Mouse (Mus musculus): Measurements from ENCODE around the gene 1700020L24Rik. TPM values are rescaled to one million over a fixed set of nuclear protein-coding genes. Genes with fewer than 3 reads are reported as not detected.

Gene 1700020L24Rik
- polyA plus RNA-seq, 1 experiment from 2014 or later = 0.22 TPM

DNA sequence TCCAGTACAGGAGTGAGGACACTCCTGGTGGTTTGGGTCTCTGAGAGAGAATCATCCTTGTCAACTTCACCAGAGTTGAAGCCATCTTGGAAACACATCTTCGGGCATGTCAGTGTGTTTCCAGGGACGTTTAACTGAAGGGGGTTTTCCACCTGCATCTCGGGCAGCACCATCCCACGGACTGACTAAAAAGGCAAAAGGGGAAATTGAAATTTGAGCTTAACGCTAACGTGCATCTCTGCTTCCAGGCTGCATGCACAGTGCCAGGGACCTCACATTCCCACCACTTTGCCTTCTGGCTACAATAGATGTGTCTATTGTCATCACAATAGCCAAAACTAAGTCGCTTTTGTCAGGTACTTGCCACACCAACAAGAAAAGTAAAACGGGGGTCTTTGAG lies 29.2 kb upstream of the 1700020L24Rik start:
- H3K27me3 ChIP-seq (ENCODE audit: insufficient read depth, low read length) = no peaks in the 10 kb centered on the region
- DNase-seq (ENCODE audit: low spot score) = no peak
- H3K4me3 ChIP-seq (replicated peaks; ENCODE audit: low read depth, low read length) = no peak overlapping the region
- TF ChIP-seq CTCF (IDR thresholded peaks at IDR 0.05; ENCODE audit: low read depth) = no peak
- H3K9ac ChIP-seq (ENCODE audit: low read depth, low read length) = no peak overlapping the region
- no peak for ATAC-seq (replicated peaks; ENCODE audit: low FRiP score, low read depth)
- no peaks in the 10 kb centered on the region for H3K9me3 ChIP-seq (replicated peaks; ENCODE audit: low read length)
- H3K4me2 ChIP-seq (ENCODE audit: low read length) = no peak overlapping the region
- H3K4me1 ChIP-seq (replicated peaks; ENCODE audit: insufficient read depth, low read length) = peaks cover 4% of the 10 kb centered on the region
- no peak overlapping the region for H3K27ac ChIP-seq
- H3K36me3 ChIP-seq (ENCODE audit: insufficient read depth, low read length) = peaks cover under 1% of the 10 kb centered on the region; the same call in 1 of the 2 replicates
- WGBS = 31% methylated on average over 8 of the region's 8 CpGs

DNA sequence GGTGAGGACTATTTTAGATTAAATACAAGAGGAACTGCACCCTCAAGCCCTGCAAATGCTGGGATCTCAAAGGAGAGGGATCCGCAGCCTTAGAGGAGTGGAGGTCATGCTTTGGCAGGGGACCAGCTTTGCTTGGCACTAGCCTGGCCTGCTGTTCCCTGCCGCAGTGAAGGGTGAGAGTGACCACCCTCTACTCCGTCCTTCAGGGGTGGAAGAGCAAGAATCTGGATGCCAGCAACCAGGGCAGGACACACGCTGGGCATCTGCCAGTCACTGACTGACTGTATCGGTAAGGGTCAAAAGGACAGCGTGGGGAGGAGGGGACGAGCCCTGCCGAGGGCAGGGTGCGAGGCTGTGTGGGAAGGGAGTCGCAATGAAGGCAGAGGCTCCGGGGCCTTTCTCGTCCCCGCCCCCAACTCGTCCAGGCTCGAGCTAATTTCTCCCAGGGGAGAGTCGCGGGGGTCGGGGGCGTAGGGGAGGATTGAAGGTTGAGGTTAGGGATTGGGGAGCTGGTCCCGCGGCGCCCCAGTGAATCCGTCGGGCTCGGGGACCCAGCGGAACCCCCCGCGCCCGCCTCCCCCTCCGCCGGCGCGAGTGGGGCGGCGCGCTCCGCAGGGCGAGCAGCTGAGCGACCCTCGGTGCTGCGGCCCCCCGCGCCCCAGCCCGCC lies 28.3 kb upstream of the 1700020L24Rik start, which contains the start of gene Rasl10b:
Rasl10b (plus strand) TSS at position 51 of the 668 bp plus-strand sequence.
- Histone ChIP-seq H3K4me3 (replicated peaks; ENCODE audit: low read depth, low read length) (peak within 1 kb of the TSS; percentile 77), H3K4me2 (ENCODE audit: low read length) (peak within 1 kb of the TSS; percentile 100), H3K27me3 (ENCODE audit: insufficient read depth, low read length) (no peaks in the 10 kb centered on the region), H3K36me3 (ENCODE audit: insufficient read depth, low read length) (no peaks in the 10 kb centered on the region), H3K9ac (ENCODE audit: low read depth, low read length) (peak within 1 kb of the TSS; percentile 60), H3K4me1 (replicated peaks; ENCODE audit: insufficient read depth, low read length) (peaks cover 4% of the 10 kb centered on the region), H3K27ac (no peak within 1 kb of the TSS), H3K9me3 (replicated peaks; ENCODE audit: low read length) (no peaks in the 10 kb centered on the region)
- WGBS = 2% methylated on average over 20 of the region's 44 CpGs
- DNase-seq (ENCODE audit: low spot score) (peak; percentile 16), ATAC-seq (replicated peaks; ENCODE audit: low FRiP score, low read depth) (peak; percentile 43)
- no peak for TF ChIP-seq CTCF (IDR thresholded peaks at IDR 0.05; ENCODE audit: low read depth)

DNA sequence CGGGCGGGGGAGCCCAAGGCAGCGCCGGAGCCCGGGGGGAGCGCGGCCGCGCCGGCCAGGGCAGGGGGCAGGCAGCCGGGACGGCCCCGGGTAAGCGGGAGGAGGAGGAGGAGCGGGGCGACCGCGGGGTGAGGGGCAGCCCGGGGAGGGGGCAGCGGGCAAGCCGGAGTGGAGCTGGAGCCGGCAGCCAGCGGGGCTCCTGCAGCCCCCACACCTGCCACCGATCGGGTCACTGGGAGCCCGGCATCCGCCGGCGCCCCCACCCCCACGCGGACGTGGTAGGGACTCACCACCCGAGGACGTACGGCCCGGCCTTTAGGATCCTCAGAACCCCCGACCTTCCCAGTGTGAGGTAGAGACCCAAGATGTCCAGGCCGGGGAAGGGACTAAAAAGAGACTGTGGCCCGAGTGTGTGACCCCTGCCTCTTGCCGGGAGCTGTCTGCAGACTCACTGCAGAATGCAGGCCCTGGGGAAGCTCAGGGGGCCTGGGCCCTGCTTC lies 27.6 kb upstream of the 1700020L24Rik start:
- TF ChIP-seq CTCF (IDR thresholded peaks at IDR 0.05; ENCODE audit: low read depth) = no peak
- 3% methylated on average over 26 of the region's 40 CpGs for WGBS
- Histone ChIP-seq H3K4me1 (replicated peaks; ENCODE audit: insufficient read depth, low read length) (peaks cover 4% of the 10 kb centered on the region), H3K4me3 (replicated peaks; ENCODE audit: low read depth, low read length) (peak overlapping the region; percentile 77), H3K36me3 (ENCODE audit: insufficient read depth, low read length) (no peaks in the 10 kb centered on the region), H3K9me3 (replicated peaks; ENCODE audit: low read length) (no peaks in the 10 kb centered on the region), H3K9ac (ENCODE audit: low read depth, low read length) (peak overlapping the region; percentile 60), H3K27ac (no peak overlapping the region), H3K4me2 (ENCODE audit: low read length) (peak overlapping the region; percentile 100), H3K27me3 (ENCODE audit: insufficient read depth, low read length) (no peaks in the 10 kb centered on the region)
- ATAC-seq (replicated peaks; ENCODE audit: low FRiP score, low read depth) (peak; percentile 40), DNase-seq (ENCODE audit: low spot score) (no peak)

DNA sequence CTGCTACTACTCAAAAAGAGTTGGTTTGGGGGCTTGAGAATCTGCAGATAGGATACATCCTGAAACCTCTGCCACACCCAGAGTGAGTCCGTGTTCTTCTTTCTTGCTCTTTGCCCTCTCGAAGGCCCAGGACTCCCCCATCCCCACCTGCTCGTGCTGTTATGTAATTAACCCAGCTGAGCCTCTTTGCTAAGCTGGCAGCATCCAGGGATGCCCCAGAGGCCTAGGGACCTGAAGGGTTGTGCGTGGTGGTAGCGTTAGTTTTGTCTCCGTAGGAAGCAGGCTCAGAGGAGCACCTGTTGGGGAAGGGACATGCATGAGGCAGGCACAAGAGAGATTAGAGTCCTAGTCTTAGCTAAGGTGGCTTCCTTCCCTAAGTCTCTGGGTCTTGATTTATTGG lies 27.0 kb upstream of the 1700020L24Rik start:
- Histone ChIP-seq H3K36me3 (ENCODE audit: insufficient read depth, low read length) (no peaks in the 10 kb centered on the region), H3K9ac (ENCODE audit: low read depth, low read length) (no peak overlapping the region), H3K27ac (no peak overlapping the region), H3K9me3 (replicated peaks; ENCODE audit: low read length) (no peaks in the 10 kb centered on the region), H3K4me3 (replicated peaks; ENCODE audit: low read depth, low read length) (no peak overlapping the region), H3K4me1 (replicated peaks; ENCODE audit: insufficient read depth, low read length) (peaks cover 4% of the 10 kb centered on the region), H3K4me2 (ENCODE audit: low read length) (no peak overlapping the region), H3K27me3 (ENCODE audit: insufficient read depth, low read length) (no peaks in the 10 kb centered on the region)
- no peak for TF ChIP-seq CTCF (IDR thresholded peaks at IDR 0.05; ENCODE audit: low read depth)
- WGBS = 53% methylated on average over 6 of the region's 6 CpGs
- DNase-seq (ENCODE audit: low spot score) = no peak
- no peak for ATAC-seq (replicated peaks; ENCODE audit: low FRiP score, low read depth)

DNA sequence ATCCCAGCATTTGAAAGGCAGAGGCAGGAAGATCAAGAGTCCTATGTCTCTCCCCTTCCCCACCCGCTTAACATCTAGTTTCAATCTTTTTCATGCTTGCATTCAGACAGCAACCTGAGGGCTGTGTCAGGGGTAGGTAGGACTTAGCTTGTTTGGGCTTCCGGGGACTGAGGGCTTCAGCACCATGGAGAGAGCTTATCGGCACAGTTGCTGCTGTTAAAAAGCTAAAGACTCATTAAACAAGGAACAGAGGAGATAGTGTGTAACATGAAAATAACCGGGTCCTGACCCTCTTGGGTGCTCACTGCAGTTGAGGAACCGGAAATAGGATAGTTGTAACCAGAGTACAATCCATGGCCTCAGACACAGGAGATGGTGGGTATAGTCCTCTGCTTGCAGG lies 20.4 kb upstream of the 1700020L24Rik start:
- peaks cover 23% of the 10 kb centered on the region for H3K27me3 ChIP-seq (ENCODE audit: insufficient read depth, low read length)
- WGBS = 4% methylated on average over 5 of the region's 5 CpGs
- no peak overlapping the region for H3K4me3 ChIP-seq (replicated peaks; ENCODE audit: low read depth, low read length)

DNA sequence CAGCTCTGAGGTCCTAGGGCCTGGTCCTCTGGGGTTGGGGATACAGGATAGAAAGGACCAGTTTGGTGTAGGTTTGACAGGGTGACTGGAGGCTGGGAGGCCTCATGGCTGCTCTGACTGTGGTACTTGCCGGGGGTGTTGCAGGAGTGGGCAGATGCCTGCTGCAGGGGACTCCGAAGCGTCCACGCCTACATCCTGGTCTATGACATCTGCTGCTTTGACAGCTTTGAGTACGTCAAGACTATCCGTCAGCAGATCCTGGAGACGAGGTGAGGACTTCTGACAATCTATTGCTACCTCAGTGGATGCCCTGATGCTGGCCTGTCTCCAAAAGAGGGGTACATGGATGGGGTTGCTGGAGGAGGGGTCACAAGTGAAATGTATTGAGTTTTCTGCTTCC lies 19.8 kb upstream of the 1700020L24Rik start:
- Histone ChIP-seq H3K27ac (no peak overlapping the region), H3K27me3 (ENCODE audit: insufficient read depth, low read length) (peaks cover 23% of the 10 kb centered on the region), H3K4me2 (ENCODE audit: low read length) (no peak overlapping the region), H3K36me3 (ENCODE audit: insufficient read depth, low read length) (no peaks in the 10 kb centered on the region), H3K9ac (ENCODE audit: low read depth, low read length) (no peak overlapping the region), H3K4me1 (replicated peaks; ENCODE audit: insufficient read depth, low read length) (peaks cover 6% of the 10 kb centered on the region; the same call in 1 of the 2 replicates), H3K9me3 (replicated peaks; ENCODE audit: low read length) (no peaks in the 10 kb centered on the region), H3K4me3 (replicated peaks; ENCODE audit: low read depth, low read length) (no peak overlapping the region)
- 83% methylated on average over 7 of the region's 7 CpGs for WGBS
- TF ChIP-seq CTCF (IDR thresholded peaks at IDR 0.05; ENCODE audit: low read depth) = no peak
- no peak for DNase-seq (ENCODE audit: low spot score)
- no peak for ATAC-seq (replicated peaks; ENCODE audit: low FRiP score, low read depth)

More for the DNA sequence above, 20.4 kb upstream of the 1700020L24Rik start:
- no peak overlapping the region for H3K4me2 ChIP-seq (ENCODE audit: low read length)
- H3K4me1 ChIP-seq (replicated peaks; ENCODE audit: insufficient read depth, low read length) = peaks cover 6% of the 10 kb centered on the region; the same call in 1 of the 2 replicates
- no peak overlapping the region for H3K9ac ChIP-seq (ENCODE audit: low read depth, low read length)
- ATAC-seq (replicated peaks; ENCODE audit: low FRiP score, low read depth) (no peak), DNase-seq (ENCODE audit: low spot score) (peak; percentile 90)
- no peak overlapping the region for H3K27ac ChIP-seq
- H3K9me3 ChIP-seq (replicated peaks; ENCODE audit: low read length) = no peaks in the 10 kb centered on the region
- no peak for TF ChIP-seq CTCF (IDR thresholded peaks at IDR 0.05; ENCODE audit: low read depth)
- H3K36me3 ChIP-seq (ENCODE audit: insufficient read depth, low read length) = no peaks in the 10 kb centered on the region

All from kidney, postnatal 0 days (tissue).